Mouse (Mus musculus) layer of hippocampus, adult 11-12 months (tissue): ENCODE measurements at regions not wholly inside any gene's neighbourhood (a gene's known extent, or its start where the extent isn't known, plus 50 kb on each side); places are given as distances from the start of the nearest gene placed in this dataset.

Source experiments
- DNase-seq: peaks from one replicate; pipeline ENCODE4 v3.0.0; 2022; ENCODE audit warnings: low spot score

DNA sequence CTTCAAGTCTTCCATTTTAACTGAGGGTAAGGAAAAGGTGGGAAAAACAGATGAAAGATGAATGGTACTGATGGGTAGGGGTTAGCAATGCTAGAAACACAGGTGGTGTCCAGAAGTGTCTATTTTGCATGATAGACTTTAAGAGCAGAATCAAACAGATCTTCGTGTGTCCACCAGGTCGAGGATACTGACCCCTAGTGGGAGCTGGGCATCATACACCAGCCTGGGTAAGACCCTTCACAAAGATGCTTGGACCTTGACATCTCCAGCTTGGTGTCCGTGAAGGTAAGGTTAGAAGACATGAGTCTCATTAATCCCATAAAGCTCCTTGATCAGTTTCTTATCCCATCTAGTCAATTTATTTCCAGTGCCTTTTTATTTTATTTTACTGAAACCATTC is 132.9 kb upstream of the Fstl4 start:
- DNase-seq, result no peak

DNA sequence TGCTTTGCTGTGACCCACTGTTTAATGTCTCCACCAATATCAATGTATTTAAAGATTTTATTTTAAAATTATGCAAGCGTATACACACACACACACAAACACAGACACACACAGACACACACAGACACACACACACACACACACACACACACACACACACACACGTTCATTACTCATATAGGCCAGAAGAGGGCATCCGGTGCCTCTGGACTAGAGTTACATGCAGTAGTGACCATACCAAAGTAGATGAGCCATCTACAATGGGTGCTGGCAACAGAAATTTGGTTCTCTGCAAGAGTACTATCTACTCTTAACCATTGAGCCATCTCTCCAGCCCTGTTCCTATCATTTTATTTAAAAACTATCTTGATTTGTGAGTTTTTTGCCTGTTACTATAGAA is 130.2 kb upstream of the Fstl4 start:
- no peak for DNase-seq

DNA sequence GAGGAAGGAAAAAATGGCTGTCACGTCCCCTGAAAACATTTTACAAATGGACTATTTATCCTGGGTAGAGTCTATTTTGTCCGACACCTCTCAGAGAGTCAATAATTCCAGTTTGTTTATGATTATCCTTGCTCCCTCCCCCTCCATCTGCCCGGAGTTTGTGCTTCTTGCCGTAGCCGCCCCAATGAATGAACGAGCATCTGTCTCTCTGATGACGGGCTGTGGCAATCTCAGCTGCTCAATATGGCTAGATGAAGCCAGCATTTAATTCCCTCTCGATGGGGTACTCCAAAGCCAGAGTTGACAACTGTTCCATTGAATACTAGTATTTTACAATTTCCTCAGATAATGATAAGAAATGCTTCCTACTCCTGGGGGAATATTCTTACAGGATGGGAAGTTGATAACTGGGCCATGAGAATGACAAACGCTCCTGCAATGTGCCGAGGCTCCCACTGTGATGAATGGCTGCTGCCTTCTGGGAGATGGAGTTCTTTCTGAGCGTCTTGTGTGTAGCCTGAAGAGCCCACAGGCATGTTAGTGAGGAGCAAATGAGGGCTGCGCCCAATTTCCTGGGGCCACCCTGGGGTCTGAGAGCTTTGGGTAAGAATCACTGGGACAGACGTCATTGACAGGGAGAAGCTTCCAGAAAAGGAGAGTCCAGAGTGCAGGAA is 128.6 kb upstream of the Fstl4 start:
- peak; percentile 64 for DNase-seq

DNA sequence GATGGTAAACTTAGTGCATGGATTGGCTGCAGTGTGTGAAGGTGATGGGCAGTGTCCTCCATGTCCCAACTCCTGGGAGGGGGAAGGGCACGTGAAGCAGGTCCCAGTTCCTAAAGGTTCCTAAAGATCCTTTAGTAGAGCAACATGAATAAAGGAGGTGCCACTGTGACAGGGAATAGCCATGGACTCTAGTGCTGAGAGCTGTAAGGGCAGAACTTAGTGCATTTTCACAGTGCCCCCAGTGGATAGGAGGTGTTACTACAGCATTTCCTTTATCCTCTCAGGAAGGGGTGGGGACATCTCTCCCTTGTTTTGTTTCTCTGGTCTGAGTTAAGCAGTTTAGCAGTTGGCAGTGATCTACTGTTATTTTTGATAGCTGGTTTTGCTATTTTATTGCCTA is 125.5 kb upstream of the Fstl4 start:
- DNase-seq, result no peak

DNA sequence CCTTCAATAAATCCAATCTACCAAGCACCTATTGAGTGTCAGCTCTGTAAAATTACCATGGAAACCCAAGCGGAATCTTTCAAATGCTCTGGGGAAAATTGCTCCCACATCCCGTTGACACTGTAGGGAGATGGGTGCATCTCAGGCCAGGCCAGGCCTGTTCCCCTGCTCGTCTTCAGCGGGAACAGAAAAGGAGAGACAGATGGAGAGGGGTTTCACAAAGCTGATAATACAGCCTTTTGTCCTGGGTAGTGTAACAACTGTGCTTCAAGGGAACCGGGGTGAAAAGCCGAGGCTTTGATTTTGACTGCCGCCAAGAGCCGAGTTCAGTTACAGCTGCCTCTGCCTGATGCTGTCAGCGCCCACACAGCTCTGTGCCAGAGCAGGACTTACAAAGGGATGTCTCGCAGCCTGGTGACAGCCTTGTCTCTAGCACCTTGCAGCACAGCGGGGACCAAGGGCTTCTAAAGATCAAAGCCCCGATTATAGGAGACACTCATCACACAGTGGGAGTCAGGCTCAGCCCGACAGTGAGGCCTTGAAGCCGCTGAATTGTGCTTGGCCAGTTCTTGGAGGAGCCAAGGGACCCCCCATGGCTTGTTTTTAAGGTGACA is 122.6 kb upstream of the Fstl4 start:
- peak; percentile 20 for DNase-seq

DNA sequence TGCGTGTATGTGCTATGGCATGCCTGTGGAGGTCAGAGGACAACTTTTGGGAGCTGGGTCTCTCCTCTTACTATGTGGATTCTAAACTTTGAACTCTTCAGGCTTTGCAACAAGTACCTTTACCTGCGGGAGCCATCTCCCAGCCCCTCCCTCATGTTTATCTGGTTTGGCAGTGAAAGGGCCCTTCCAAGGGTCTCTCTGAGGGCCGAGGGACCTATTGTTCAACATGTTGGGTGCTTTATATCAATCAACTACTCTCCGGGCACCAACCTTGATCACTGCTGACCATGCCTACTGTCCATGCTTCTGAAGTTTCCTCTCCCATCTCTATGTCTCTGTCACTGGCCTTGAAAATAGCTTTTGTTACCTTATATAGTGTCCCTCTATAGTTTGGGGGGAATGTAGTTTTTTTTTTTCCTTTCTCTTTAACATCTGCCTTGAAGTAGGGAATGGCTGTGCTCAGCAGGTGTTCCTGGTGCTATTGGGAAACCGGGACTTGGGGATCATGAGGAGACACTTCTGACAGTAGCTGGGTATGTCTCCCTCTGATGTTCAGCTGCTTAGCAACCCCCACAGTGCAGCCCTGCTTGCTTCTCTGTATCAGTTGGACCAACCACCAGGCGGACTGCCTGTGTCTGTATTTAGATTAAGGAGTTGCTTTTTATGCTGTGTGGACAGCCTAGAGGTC is 120.2 kb upstream of the Fstl4 start:
- no peak for DNase-seq

DNA sequence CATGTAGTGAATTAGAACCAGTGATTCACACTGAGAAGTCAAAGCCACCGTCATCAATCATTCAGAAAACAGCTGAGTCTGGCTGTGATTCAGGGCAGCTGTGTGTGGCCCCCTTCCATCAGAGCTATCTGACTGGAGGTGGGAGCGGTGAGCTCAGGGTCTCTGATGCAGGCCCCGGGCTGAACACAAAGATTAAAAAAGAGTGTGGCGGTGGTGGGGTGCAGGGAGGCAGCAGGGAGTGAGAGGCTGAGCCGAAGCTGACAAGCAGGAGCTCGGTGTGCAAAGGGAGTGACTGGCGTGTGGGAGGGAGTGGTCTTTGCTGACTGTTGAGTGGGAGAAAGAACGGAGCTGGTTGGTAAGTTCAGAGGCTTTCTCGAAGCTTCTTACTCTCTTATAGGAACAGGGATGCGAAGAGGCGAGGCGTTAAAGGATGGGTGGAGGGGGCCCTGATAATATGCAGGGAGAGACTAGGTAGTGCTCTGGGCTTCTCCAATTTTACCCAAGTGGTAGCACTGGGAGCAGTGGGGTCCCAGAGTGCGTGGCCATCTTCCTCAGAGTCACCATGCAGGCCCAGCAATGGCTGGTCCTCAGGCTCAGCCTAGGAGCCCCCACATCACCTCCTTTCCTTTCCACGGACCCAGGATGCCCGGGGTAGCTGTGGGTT is 116.1 kb upstream of the Fstl4 start:
- no peak for DNase-seq

DNA sequence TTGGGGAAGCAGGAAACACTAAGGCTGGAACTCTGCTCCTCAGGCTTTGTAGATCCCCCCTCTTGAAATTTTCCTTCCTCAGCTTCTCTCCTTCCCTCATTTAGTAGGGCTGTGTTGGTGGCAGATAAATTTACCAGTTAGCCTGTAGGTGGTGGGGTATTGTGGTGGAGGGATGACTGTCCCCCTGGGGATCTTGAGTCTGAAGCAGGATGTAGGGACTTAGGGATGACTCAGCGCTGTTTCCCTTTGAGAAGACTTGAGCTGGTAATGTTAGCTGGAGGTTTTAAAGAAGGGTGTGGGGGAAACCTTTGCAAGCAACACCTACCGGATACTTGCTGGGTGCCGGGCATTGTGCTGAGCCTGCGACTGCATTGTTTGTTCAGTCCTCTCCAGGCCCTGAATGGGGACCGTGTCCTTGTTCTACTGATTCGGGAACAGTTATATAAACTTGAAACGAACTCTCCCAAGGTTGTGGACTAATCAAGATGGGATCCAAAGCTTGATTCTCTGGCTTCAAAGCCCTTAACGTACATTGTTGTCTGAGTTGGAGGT is 115.5 kb upstream of the Fstl4 start:
- DNase-seq, result no peak

DNA sequence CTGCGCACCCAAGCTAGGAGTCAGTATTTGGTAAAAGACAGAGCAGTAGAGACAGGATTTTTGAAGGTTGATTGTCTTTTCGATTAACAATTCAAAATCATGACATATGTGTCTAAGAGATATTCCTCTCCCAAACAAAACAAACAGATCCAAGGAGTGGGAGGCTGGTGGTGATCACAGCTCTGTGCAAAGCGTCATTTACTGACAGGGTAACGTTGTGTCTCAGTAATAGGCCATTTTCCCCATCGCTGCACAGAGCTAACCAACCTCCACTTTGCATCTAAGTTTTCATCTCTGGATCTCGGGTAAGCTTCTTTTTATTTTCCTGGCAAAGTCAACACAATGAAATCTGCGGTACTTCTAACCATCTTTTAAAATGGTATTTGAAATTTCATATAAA is 109.8 kb upstream of the Fstl4 start:
- peak; percentile 32 for DNase-seq

DNA sequence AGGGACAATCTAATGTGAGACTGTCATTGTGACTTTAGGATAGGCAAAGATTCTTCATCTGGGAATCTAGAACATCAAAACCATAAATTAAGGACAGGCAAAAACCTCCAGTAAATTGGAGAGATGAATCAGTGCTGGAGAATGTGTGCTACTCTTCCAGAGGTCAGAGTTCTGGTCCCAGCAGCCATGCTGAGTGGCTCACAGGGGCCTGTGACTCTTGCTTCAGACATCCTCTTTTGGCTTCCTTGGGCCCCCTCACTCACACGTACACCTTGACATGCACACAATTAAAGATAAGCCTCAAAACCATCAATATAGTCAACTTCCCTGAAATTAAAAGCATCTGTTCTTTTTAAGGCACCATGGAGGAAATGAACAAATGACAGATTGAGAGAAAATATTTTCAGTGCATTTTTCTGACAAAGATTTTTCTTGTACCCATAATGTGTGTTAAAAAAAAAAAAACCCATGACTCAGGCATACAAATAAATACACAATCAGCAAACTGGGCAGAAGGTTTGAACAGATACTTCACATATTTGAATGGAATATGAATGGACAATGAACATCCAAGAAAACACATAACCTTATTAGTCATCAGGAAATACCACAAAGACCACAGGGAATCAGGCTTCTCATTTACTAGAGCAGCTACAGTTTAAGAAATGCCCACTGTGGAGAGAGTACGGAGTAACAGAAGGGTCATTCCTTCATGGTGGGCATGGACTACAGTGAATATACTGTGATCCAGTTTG is 108.5 kb upstream of the Fstl4 start:
- DNase-seq, result no peak

DNA sequence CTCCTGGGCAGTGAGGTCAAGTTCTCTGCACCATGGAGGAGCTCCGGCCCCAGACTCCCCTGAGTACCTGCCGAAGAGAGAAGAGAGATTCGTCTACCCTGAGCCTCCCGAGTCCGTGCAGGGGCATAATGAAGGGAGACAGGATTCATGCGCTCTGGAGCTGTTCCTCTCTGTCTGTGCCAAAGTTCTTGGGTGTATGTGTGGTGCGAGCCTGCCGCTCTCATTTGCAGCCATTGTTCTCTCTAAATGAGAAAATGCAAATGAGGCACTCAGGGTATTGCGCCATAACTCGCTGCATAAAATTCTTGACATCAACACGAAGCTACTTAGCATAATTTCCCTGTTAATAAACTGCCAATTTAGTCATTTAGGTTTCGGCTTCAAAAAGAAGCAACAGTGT is 103.2 kb upstream of the Fstl4 start:
- peak; percentile 9 for DNase-seq

DNA sequence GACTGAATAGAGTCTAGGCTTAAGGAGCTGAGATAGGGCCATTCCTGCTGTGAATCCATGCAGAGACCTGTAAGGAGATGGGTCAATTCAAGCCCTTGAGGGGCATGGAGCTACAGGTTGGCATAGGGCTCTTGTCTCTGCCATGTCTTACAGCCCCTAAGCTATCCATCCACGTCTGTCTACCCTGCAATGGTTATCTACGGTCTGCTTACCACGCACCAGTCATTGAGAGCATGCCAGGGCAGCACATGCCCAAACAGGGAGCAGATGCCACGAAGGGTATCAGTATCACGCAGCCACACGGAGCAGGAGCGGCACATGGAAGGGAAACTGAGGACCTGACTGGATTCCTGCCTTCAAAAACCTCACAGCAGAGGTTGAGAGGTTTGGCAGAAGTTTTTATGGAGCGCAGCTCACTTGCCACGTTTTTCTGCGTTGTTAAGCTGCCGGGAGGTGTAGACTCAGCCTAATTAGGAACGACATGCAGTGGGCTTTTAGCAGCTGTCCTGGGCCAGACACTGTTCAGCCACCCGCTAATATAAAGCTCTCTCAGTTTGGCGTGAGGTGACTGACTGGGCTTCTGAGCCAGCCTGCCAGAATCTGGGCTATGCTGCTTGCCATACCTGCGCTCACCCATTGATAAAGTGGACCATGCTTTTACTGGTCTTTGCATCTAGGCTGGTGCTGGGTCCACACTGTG is 102.4 kb upstream of the Fstl4 start:
- DNase-seq, result no peak

DNA sequence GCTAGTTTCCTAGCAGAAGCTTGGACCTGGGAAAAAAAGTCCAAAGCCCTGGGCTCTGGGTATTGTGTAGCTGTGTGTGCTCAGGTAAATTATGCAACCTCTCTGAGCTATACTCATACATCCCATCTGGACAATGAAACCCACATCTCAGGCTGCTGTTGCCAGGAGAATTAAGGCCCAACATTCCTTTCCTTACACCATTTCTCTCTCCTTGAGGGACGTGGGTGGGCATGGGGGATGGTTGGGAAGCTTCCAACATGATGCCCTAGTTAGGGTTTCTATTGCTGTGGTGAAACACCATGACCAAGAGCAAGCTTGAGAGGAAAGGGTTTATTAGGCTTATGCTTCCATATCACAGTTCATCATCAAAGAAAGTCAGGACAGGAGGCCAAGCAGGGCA is 99.1 kb upstream of the Fstl4 start:
- no peak for DNase-seq

DNA sequence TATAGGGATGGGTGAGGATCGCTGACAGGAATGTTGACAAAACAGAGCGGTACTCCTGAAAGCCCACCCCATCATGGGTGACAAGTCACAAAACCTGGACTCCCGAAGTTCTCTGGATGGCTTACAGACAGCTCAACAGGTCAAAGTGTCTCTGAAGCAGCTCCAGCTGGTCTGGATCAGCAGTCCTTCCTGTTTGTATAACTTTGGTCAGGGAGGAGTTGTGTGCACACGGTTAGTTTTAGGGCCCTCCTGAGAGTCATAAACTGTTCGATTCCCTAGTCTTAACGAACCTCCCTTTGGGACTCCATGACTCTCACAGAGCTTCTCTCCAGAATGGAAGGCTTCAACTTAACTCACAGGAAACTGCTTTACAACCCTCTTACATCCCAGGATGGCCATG is 89.4 kb upstream of the Fstl4 start:
- DNase-seq, result no peak

DNA sequence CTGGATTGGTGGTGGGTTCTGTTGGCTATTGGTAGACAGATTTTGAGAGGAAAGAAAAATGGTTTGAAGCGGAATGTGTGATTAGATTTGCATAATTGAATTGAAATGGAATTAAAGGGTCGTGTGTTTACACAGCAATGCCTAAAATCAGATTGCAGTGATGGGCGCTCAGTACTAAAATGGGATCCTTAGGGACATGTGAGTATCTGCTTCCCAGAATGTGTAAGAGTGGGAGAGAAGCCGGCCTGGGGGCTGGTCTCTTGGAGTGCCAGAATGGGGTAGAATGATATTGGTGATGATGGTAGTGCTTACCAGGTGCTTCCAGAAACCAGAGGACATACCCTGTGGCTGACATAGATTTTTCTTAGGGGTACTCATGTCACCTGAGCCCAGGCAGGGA is 86.2 kb upstream of the Fstl4 start:
- DNase-seq, result no peak

DNA sequence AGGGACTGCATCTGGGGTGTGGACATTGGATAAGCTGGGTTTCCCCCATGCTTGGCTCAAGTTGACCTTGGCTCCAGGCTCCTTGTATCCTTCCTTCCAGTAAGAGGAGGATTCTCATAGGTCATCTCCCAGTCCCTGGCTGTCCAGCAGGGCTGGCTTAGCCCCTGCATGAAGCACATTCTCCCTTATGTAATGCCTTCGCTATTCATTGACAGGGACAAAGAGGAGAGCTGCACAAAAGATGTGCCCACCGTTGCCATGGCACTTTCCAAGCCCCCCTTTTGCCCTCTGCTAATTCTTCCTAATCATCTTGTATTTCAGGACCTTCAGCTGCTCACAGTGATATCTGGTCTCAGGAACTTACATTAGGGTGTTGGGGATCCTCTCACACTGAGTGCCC is 79.0 kb upstream of the Fstl4 start:
- DNase-seq, result no peak

DNA sequence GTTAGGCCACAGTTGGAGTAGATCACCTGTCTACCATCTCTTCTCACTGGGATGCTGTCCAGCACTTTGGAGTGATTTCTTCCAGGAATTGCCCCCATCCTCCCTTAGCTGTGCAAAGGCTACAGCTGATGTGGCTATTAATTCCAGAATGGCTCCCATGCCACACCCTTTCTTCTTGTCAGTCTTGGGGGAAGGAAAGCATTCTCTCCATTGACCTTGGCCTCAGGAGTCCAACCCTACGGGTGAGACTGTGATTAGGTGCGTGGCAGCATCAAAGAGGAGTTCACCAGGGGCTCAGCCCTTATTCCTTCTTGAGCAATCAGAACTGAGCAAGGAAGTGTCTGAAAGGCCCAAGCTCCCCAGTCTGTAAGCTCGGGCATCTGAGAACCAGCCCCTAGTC is 71.7 kb upstream of the Fstl4 start:
- no peak for DNase-seq

DNA sequence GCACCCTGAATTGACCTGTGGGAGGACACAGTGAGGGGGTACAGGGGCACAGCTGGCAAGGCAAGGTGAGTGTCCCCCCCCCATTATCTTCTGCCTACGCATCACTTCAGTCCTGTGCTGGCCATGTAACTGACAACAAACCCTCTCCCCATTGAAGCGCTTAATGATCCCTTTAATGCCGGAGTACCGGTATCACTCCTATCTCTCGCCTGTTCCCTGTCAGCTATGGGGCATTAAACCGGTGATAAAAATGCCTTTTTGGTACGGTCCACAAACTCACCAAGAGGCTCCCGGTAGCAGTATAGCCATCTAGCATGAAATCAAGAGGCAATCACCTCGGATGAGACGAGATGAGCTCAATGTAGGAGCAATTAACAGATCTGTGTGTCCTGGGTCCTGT is 62.8 kb upstream of the Fstl4 start:
- DNase-seq, result no peak

DNA sequence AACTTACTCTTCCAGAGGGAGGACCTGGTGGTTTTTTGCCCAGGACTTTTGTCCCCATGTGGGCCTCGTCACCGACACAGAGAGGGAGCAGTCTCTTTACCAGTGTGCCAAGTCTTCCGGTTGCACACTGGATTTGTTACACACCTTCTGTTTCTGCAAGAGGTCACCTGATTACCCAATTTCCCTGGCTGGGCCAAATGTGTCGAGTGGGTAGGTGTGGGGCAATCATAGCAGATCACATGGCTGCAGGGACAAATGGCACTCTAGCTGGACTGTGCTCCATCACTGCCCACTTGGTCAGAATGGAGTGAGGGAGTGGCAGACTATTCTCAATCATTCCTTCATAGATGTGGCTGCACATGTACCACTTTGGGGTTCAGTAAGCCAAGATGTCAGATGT is 61.0 kb upstream of the Fstl4 start:
- DNase-seq, result no peak
